Mouse (Mus musculus): ENCODE measurements around the gene Ttll12.

GRCm38 (mm10) chr15:83629716-83630115, 34.8 kb upstream of the Ttll12 start:
- TF ChIP-seq CTCF (conservative IDR thresholded peaks at IDR 0.05; ENCODE audit: low read length) (peak; percentile 62), NANOG (IDR thresholded peaks at IDR 0.05; ENCODE audit: borderline replicate concordance, low read length) (no peak), POU5F1 (IDR thresholded peaks at IDR 0.05; ENCODE audit: borderline replicate concordance, low read length) (no peak)
